ENCODE assay signal across 20 mouse cellular contexts in the genomic region with DNA sequence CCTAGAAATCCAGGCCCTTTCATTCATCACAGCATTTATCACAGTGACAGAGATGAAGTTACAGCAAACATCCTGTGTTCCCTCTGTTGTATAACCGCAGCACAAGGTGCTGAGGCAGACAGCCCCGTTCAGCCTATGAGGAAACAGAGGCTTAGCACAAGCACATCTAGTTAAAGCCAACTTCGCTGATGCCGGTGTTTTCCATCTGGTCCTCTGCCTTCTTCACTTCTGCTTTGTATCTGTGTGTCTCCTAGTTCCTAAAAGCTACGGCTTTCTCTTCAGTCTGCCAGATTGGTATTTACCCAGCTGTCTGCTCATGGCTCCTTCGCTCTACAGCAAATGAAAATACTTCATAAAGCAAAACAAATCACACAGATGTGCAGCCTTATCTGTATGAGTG.
DNase-seq lines count a peak whose midpoint lies in the region; ATAC-seq lines count a peak whose summit lies in the region.
"Had no signal": no experiment of that assay in that cellular context is flagged by ENCODE, and none has a peak within 500 bp of the region (broad histone marks: within the 10 kb centered on the region; RNA-seq: fewer than 3 reads in every experiment).

No protein-coding gene starts in this region.

- no peak for ATAC-seq in heart, embryonic 11.5 days (replicated peaks; ENCODE audit: insufficient number of reproducible peaks, low FRiP score, low TSS enrichment)
- ATAC-seq in kidney, embryonic 16.5 days (ENCODE audit: low FRiP score, low TSS enrichment): no peak
- ATAC-seq: forebrain, embryonic 16.5 days had no signal

- H3K36me3 ChIP-seq in heart, embryonic 11.5 days (ENCODE audit: control insufficient read depth, insufficient read depth, low read length): no peaks in the 10 kb centered on the region
- H3K36me3 ChIP-seq in kidney, embryonic 16.5 days (ENCODE audit: insufficient read depth, low read length): no peaks in the 10 kb centered on the region
- H3K36me3 ChIP-seq: embryonic facial prominence, embryonic 15.5 days; hindbrain, embryonic 12.5 days; limb, embryonic 12.5 days; liver, embryonic 15.5 days had no signal

- H3K4me2 ChIP-seq in heart, embryonic 11.5 days: no peak overlapping the region
- H3K4me2 ChIP-seq in kidney, embryonic 16.5 days (replicated peaks; ENCODE audit: low read depth, low read length): no peak overlapping the region
- H3K4me2 ChIP-seq: embryonic facial prominence, embryonic 15.5 days; hindbrain, embryonic 12.5 days; limb, embryonic 12.5 days; liver, embryonic 15.5 days had no signal

- H3K4me3 ChIP-seq in heart, embryonic 11.5 days (ENCODE audit: low read depth, low read length): no peak overlapping the region
- H3K4me3 ChIP-seq in kidney, embryonic 16.5 days (ENCODE audit: low read length): no peak overlapping the region
- H3K4me3 ChIP-seq: embryonic facial prominence, embryonic 15.5 days; hindbrain, embryonic 12.5 days; limb, embryonic 12.5 days; liver, embryonic 15.5 days had no signal

- 63% methylated on average over 6 of the region's 6 CpGs for WGBS in heart, embryonic 11.5 days (ENCODE audit: insufficient replicate concordance)
- WGBS in kidney, embryonic 16.5 days: 49% methylated on average over 6 of the region's 6 CpGs

- intact Hi-C loops in left cerebral cortex, postnatal 14 days (cut with DNase I): no loop called here

- DNase-seq in heart, adult 8-10 months (ENCODE audit: low spot score): peak; percentile 9
- DNase-seq in left cerebral cortex, postnatal 14 days (ENCODE audit: low spot score in 2 of 2): peak; percentile 21 to 26
- no peak for DNase-seq in left cerebral cortex, adult 8-10 months (ENCODE audit: low spot score in 2 of 2)
- DNase-seq in right cerebral cortex, postnatal 10 days (ENCODE audit: low spot score in 2 of 2): peak; percentile 31 to 43
- DNase-seq in right cerebral cortex, postnatal 25 days: no peak
- no peak for DNase-seq in adrenal gland, adult 8-10 months
- DNase-seq: adrenal gland, postnatal 10 days; cerebellum, adult 11 months; cerebellum, postnatal 10 days; kidney, adult 8-10 months; kidney, postnatal 25 days; right cerebral cortex, postnatal 4 days had no signal

- no peaks in the 10 kb centered on the region for H3K9me3 ChIP-seq in heart, embryonic 11.5 days (replicated peaks; ENCODE audit: control insufficient read depth, low read length)
- H3K9me3 ChIP-seq in kidney, embryonic 16.5 days (ENCODE audit: low read length): no peaks in the 10 kb centered on the region
- H3K9me3 ChIP-seq: embryonic facial prominence, embryonic 15.5 days; hindbrain, embryonic 12.5 days; limb, embryonic 12.5 days; liver, embryonic 15.5 days had no signal

- no peak overlapping the region for H3K9ac ChIP-seq in heart, embryonic 11.5 days (ENCODE audit: low read depth, low read length)
- no peak overlapping the region for H3K9ac ChIP-seq in kidney, embryonic 16.5 days (replicated peaks; ENCODE audit: low read length)
- H3K9ac ChIP-seq: embryonic facial prominence, embryonic 15.5 days; hindbrain, embryonic 12.5 days; limb, embryonic 12.5 days; liver, embryonic 15.5 days had no signal

- no peak overlapping the region for H3K27ac ChIP-seq in heart, embryonic 11.5 days (ENCODE audit: low read depth, low read length)
- no peak overlapping the region for H3K27ac ChIP-seq in kidney, embryonic 16.5 days (ENCODE audit: low read length)
- H3K27ac ChIP-seq: embryonic facial prominence, embryonic 15.5 days; hindbrain, embryonic 12.5 days; limb, embryonic 12.5 days; liver, embryonic 15.5 days; stomach, postnatal 0 days had no signal

- H3K4me1 ChIP-seq in heart, embryonic 11.5 days (ENCODE audit: control insufficient read depth, insufficient read depth, low read length): no peaks in the 10 kb centered on the region
- no peaks in the 10 kb centered on the region for H3K4me1 ChIP-seq in kidney, embryonic 16.5 days (ENCODE audit: insufficient read depth, low read length)
- H3K4me1 ChIP-seq: liver, embryonic 15.5 days had no signal

- no peaks in the 10 kb centered on the region for H3K27me3 ChIP-seq in heart, embryonic 11.5 days (ENCODE audit: control insufficient read depth, insufficient read depth, low read length)
- H3K27me3 ChIP-seq in kidney, embryonic 16.5 days (ENCODE audit: insufficient read depth, low read length): no peaks in the 10 kb centered on the region
- H3K27me3 ChIP-seq: embryonic facial prominence, embryonic 15.5 days; hindbrain, embryonic 12.5 days; limb, embryonic 12.5 days; liver, embryonic 15.5 days had no signal

Comparison
In these comparisons a context has a peak if more than half of its experiments do, and no peak if none do; other contexts are left out.
1. DNase-seq: peak in heart, adult 8-10 months (single experiment), left cerebral cortex, postnatal 14 days (2 of 2) and right cerebral cortex, postnatal 10 days (2 of 2); none in left cerebral cortex, adult 8-10 months (0 of 2), right cerebral cortex, postnatal 25 days (single experiment) and adrenal gland, adult 8-10 months (single experiment).